Mouse (Mus musculus): ENCODE measurements at regions not wholly inside any gene's neighbourhood (a gene's known extent, or its start where the extent isn't known, plus 50 kb on each side); places are given as distances from the start of the nearest gene placed in this dataset.

- no peak for DNase-seq (ENCODE audit: extremely low read depth, insufficient read length, low spot score)
Observed at GRCm38 (mm10) chr5:55504754-55505153, 1506.5 kb downstream of the Stim2 start.

- peak; percentile 58 for DNase-seq (ENCODE audit: extremely low read depth, insufficient read length, low spot score)
Observed at GRCm38 (mm10) chr5:55505871-55506270, 1507.6 kb downstream of the Stim2 start.

- DNase-seq (ENCODE audit: extremely low read depth, insufficient read length, low spot score) = no peak
Observed at GRCm38 (mm10) chr5:55514269-55514668, 1516.0 kb downstream of the Stim2 start.

GRCm38 (mm10) chr5:55551154-55551553 is 1552.9 kb downstream of the Stim2 start:
- DNase-seq (ENCODE audit: extremely low read depth, insufficient read length, low spot score) = no peak

Measured in 3134 (cell line).